Mouse (Mus musculus) MEL (cell line): ENCODE data around the gene Oit1. TPM values are rescaled to one million over a fixed set of nuclear protein-coding genes. Genes with fewer than 3 reads are reported as not detected.

Source experiments
- DNase-seq: peaks from one replicate; pipeline ENCODE4 v3.0.0; 2011; ENCODE audit warnings: low read depth, low spot score
- H3K27ac ChIP-seq: 2 replicates; pipeline ENCODE4 v1.5.1; 2012; ENCODE audit warnings: low read depth, mild to moderate bottlenecking, control low read depth, low read length, moderate library complexity; ENCODE audit not compliant: control insufficient read depth
- H3K27me3 ChIP-seq, 2 experiments: fragments of 150-350 bp in 1 of 2; sonication (generic) in 1 of 2; 2 replicates each; pipeline ENCODE4 v1.6.1; 2012; ENCODE audit warnings: low read length in 2 of 2, mild to moderate bottlenecking in 2 of 2, improper control_type of control experiment in 1 of 2, moderate library complexity in 1 of 2; ENCODE audit not compliant: insufficient read depth in 2 of 2, control insufficient read depth in 1 of 2
- H3K36me3 ChIP-seq, 2 experiments: 2 replicates each; pipeline ENCODE4 v1.6.1; 2012 to 2014; ENCODE audit warnings: low read length in 2 of 2, improper control_type of control experiment in 1 of 2, inconsistent platforms in 1 of 2, mild to moderate bottlenecking in 1 of 2; ENCODE audit not compliant: insufficient read depth in 2 of 2, control insufficient read depth in 1 of 2
- H3K4me1 ChIP-seq, 2 experiments: fragments of 150-350 bp in 1 of 2; sonication (generic) in 1 of 2; 2 replicates each; pipeline ENCODE4 v1.6.1; 2012; ENCODE audit warnings: low read length in 2 of 2, improper control_type of control experiment in 1 of 2, mild to moderate bottlenecking in 1 of 2; ENCODE audit not compliant: insufficient read depth in 2 of 2, control insufficient read depth in 1 of 2
- H3K4me3 ChIP-seq, 2 experiments: fragments of 150-350 bp in 1 of 2; sonication (generic) in 1 of 2; 2 replicates each; pipeline ENCODE4 v1.5.1; 2012; ENCODE audit warnings: low read depth in 2 of 2, low read length in 2 of 2, mild to moderate bottlenecking in 2 of 2, moderate library complexity in 2 of 2, control low read depth in 1 of 2, improper control_type of control experiment in 1 of 2; ENCODE audit not compliant: control insufficient read depth in 1 of 2, insufficient read depth in 1 of 2
- H3K79me2 ChIP-seq: 2 replicates; pipeline ENCODE4 v1.6.1; 2012; ENCODE audit warnings: mild to moderate bottlenecking, low read length, moderate library complexity; ENCODE audit not compliant: control insufficient read depth, poor library complexity, insufficient read depth
- H3K9ac ChIP-seq: 2 replicates; pipeline ENCODE4 v1.6.1; 2012; ENCODE audit warnings: low read depth, mild to moderate bottlenecking, control low read depth, low read length, moderate library complexity; ENCODE audit not compliant: control insufficient read depth, poor library complexity, severe bottlenecking
- H3K9me3 ChIP-seq: fragments of 150-350 bp; sonication (generic); replicated peaks from 2 replicates; pipeline ENCODE4 v1.6.1; 2012; ENCODE audit warnings: mild to moderate bottlenecking, low read length, improper control_type of control experiment, moderate library complexity; ENCODE audit not compliant: insufficient read depth
- BHLHE40 ChIP-seq: IDR thresholded peaks from 2 replicates; pipeline ENCODE4 v1.6.1; 2012; ENCODE audit warnings: low read depth, mild to moderate bottlenecking, inconsistent platforms, low read length, improper control_type of control experiment, borderline replicate concordance
- CHD1 ChIP-seq: IDR thresholded peaks from 2 replicates; pipeline ENCODE4 v1.6.1; 2012; ENCODE audit warnings: low read depth, mild to moderate bottlenecking, inconsistent platforms, low read length, improper control_type of control experiment
- CHD2 ChIP-seq: IDR thresholded peaks from 2 replicates; pipeline ENCODE4 v1.6.1; 2011; ENCODE audit warnings: low read length, improper control_type of control experiment
- CTCF ChIP-seq, 3 experiments: IDR thresholded peaks in 2 of 3; conservative IDR thresholded peaks in 1 of 3; 2 replicates each; pipeline ENCODE4 v1.5.1; 2011 to 2012; ENCODE audit warnings: low read length in 3 of 3, low read depth in 2 of 3, mild to moderate bottlenecking in 2 of 3, improper control_type of control experiment in 1 of 3, inconsistent platforms in 1 of 3, mixed read lengths in 1 of 3, moderate library complexity in 1 of 3; ENCODE audit not compliant: control insufficient read depth in 1 of 3, insufficient read depth in 1 of 3, poor library complexity in 1 of 3, severe bottlenecking in 1 of 3
- E2F4 ChIP-seq: IDR thresholded peaks from 2 replicates; pipeline ENCODE4 v1.6.1; 2011; ENCODE audit warnings: low read depth, low read length, improper control_type of control experiment, borderline replicate concordance
- ELF1 ChIP-seq: IDR thresholded peaks from 2 replicates; pipeline ENCODE4 v1.6.1; 2014; ENCODE audit warnings: low read depth, mild to moderate bottlenecking, inconsistent platforms, low read length, improper control_type of control experiment, moderate library complexity
- EP300 ChIP-seq, 2 experiments: IDR thresholded peaks; 2 replicates each; pipeline ENCODE4 v1.6.1; 2011; ENCODE audit warnings: improper control_type of control experiment in 2 of 2, low read length in 2 of 2, low read depth in 1 of 2, mild to moderate bottlenecking in 1 of 2
- ETS1 ChIP-seq: IDR thresholded peaks from 2 replicates; pipeline ENCODE4 v1.6.1; 2012; ENCODE audit warnings: low read depth, mild to moderate bottlenecking, inconsistent platforms, low read length, improper control_type of control experiment, moderate library complexity
- GABPA ChIP-seq: IDR thresholded peaks from 2 replicates; pipeline ENCODE4 v1.6.1; 2012; ENCODE audit warnings: low read depth, mild to moderate bottlenecking, inconsistent platforms, low read length, improper control_type of control experiment, moderate library complexity
- JUND ChIP-seq: IDR thresholded peaks from 2 replicates; pipeline ENCODE4 v1.6.1; 2011; ENCODE audit warnings: low read depth, mild to moderate bottlenecking, improper control_type of control experiment, low read length
- MAFK ChIP-seq: IDR thresholded peaks from 2 replicates; pipeline ENCODE4 v1.6.1; 2011; ENCODE audit warnings: low read depth, mild to moderate bottlenecking, low read length, improper control_type of control experiment, borderline replicate concordance
- MAX ChIP-seq: IDR thresholded peaks from 2 replicates; pipeline ENCODE4 v1.6.1; 2011; ENCODE audit warnings: low read length, improper control_type of control experiment
- MAZ ChIP-seq: IDR thresholded peaks from 2 replicates; pipeline ENCODE4 v1.6.1; 2012; ENCODE audit warnings: low read depth, mild to moderate bottlenecking, inconsistent platforms, low read length, improper control_type of control experiment
- MEF2A ChIP-seq: IDR thresholded peaks from 2 replicates; pipeline ENCODE4 v1.6.1; 2014; ENCODE audit warnings: low read depth, mild to moderate bottlenecking, inconsistent platforms, low read length, improper control_type of control experiment; ENCODE audit not compliant: poor library complexity, insufficient replicate concordance, severe bottlenecking; ENCODE audit errors: extremely low read depth
- MYB ChIP-seq: IDR thresholded peaks from 2 replicates; pipeline ENCODE4 v1.6.1; 2011; ENCODE audit warnings: mild to moderate bottlenecking, low read depth, low read length, improper control_type of control experiment
- MYC ChIP-seq: IDR thresholded peaks from 2 replicates; pipeline ENCODE4 v1.6.1; 2011; ENCODE audit warnings: low read depth, mild to moderate bottlenecking, low read length, improper control_type of control experiment, moderate library complexity
- NRF1 ChIP-seq: IDR thresholded peaks from 2 replicates; pipeline ENCODE4 v1.6.1; 2014; ENCODE audit warnings: low read depth, mild to moderate bottlenecking, inconsistent platforms, low read length, improper control_type of control experiment, moderate library complexity; ENCODE audit not compliant: poor library complexity, insufficient read depth, severe bottlenecking
- POLR2A ChIP-seq, 2 experiments: IDR thresholded peaks; 2 replicates each; pipeline ENCODE4 v1.6.1; 2011 to 2012; ENCODE audit warnings: low read length in 2 of 2, mild to moderate bottlenecking in 2 of 2, control low read depth in 1 of 2, improper control_type of control experiment in 1 of 2, low read depth in 1 of 2, moderate library complexity in 1 of 2; ENCODE audit not compliant: control insufficient read depth in 1 of 2, insufficient read depth in 1 of 2, poor library complexity in 1 of 2
- POLR2AphosphoS5 ChIP-seq: IDR thresholded peaks from 2 replicates; pipeline ENCODE4 v1.6.1; 2012; ENCODE audit warnings: low read depth, borderline replicate concordance, mild to moderate bottlenecking, inconsistent platforms, low read length, moderate library complexity, mixed read lengths
- RAD21 ChIP-seq: IDR thresholded peaks from 2 replicates; pipeline ENCODE4 v1.6.1; 2011; ENCODE audit warnings: mild to moderate bottlenecking, low read depth, low read length, improper control_type of control experiment
- SIN3A ChIP-seq: IDR thresholded peaks from 2 replicates; pipeline ENCODE4 v1.6.1; 2012; ENCODE audit warnings: low read length, improper control_type of control experiment, inconsistent platforms
- SMC3 ChIP-seq: IDR thresholded peaks from 2 replicates; pipeline ENCODE4 v1.6.1; 2011; ENCODE audit warnings: low read depth, low read length, improper control_type of control experiment
- UBTF ChIP-seq: IDR thresholded peaks from 2 replicates; pipeline ENCODE4 v1.6.1; 2012; ENCODE audit warnings: low read depth, mild to moderate bottlenecking, inconsistent platforms, low read length, improper control_type of control experiment, moderate library complexity, borderline replicate concordance; ENCODE audit not compliant: insufficient read depth
- USF2 ChIP-seq, 2 experiments: IDR thresholded peaks; 2 replicates each; pipeline ENCODE4 v1.6.1; 2011 to 2012; ENCODE audit warnings: improper control_type of control experiment in 2 of 2, low read length in 2 of 2, borderline replicate concordance in 1 of 2, inconsistent platforms in 1 of 2, low read depth in 1 of 2, mild to moderate bottlenecking in 1 of 2; ENCODE audit not compliant: insufficient read depth in 1 of 2
- ZC3H11A ChIP-seq: IDR thresholded peaks from 2 replicates; pipeline ENCODE4 v1.6.1; 2012; ENCODE audit warnings: low read depth, mild to moderate bottlenecking, inconsistent platforms, low read length, improper control_type of control experiment
- ZKSCAN1 ChIP-seq: IDR thresholded peaks from 2 replicates; pipeline ENCODE4 v1.6.1; 2012; ENCODE audit warnings: low read depth, mild to moderate bottlenecking, inconsistent platforms, low read length, improper control_type of control experiment, moderate library complexity
- ZNF384 ChIP-seq: IDR thresholded peaks from 2 replicates; pipeline ENCODE4 v1.6.1; 2012; ENCODE audit warnings: low read depth, mild to moderate bottlenecking, inconsistent platforms, low read length, improper control_type of control experiment
- polyA plus RNA-seq, 2 experiments: library from polyadenylated mRNA; stranded (reverse) in 1 of 2; unstranded in 1 of 2; fragments of >175 nt in 1 of 2; fragments of >200 nt in 1 of 2; gene quantifications; 2 replicates each; pipeline versions ENCODE4 v1.2.1 to v1.2.4; 2012; ENCODE audit warnings: low replicate concordance in 2 of 2, low read depth in 1 of 2; ENCODE audit not compliant: insufficient read length in 2 of 2, insufficient read depth in 1 of 2, missing spikeins in 1 of 2
- total RNA-seq: library from RNA; depleted of rRNA; stranded (reverse); fragments of 300-350 nt; gene quantifications from 2 replicates; pipeline ENCODE4 v1.2.3, GENCODE M21; 2012

The Oit1 gene
- total and polyA plus RNA-seq, 3 experiments, result not detected

GRCm38 (mm10) chr14:8355999-8356501 lies 22.5 kb downstream of the Oit1 start:
- H3K27ac ChIP-seq, result no peak overlapping the region
- no peak overlapping the region for H3K4me3 ChIP-seq
- H3K4me1 ChIP-seq, result no peaks in the 10 kb centered on the region; a peak in 2 of 4 replicates
- TF ChIP-seq MYB (no peak), UBTF (no peak), SIN3A (no peak), NRF1 (no peak), ZC3H11A (peak; percentile 69), CTCF (IDR thresholded peaks at IDR 0.05 in 2 of 3, conservative IDR thresholded peaks at IDR 0.05 in 1 of 3; ENCODE audit: control insufficient read depth in 1 of 3, insufficient read depth in 1 of 3, low read depth in 2 of 3, low read length in 3 of 3, poor library complexity in 1 of 3, severe bottlenecking in 1 of 3) (peak; percentile 86 to 90 (median 86)), CHD1 (no peak), JUND (no peak), MAZ (no peak), GABPA (no peak), RAD21 (peak; percentile 91), ELF1 (no peak), ETS1 (no peak), POLR2AphosphoS5 (no peak), MAX (no peak), MYC (no peak), MAFK (no peak), E2F4 (no peak), POLR2A (IDR thresholded peaks at IDR 0.05; ENCODE audit: control insufficient read depth in 1 of 2, insufficient read depth in 1 of 2, low read depth in 1 of 2, low read length in 2 of 2, poor library complexity in 1 of 2) (no peak), CHD2 (no peak), MEF2A (no peak), EP300 (IDR thresholded peaks at IDR 0.05; ENCODE audit: low read depth in 1 of 2, low read length in 2 of 2) (no peak), SMC3 (peak; percentile 79), USF2 (IDR thresholded peaks at IDR 0.05; ENCODE audit: borderline replicate concordance in 1 of 2, insufficient read depth in 1 of 2, low read depth in 1 of 2, low read length in 2 of 2) (no peak), ZKSCAN1 (no peak), ZNF384 (no peak), BHLHE40 (no peak)
- DNase-seq, result peak; percentile 64
- no peaks in the 10 kb centered on the region for H3K9me3 ChIP-seq
- H3K27me3 ChIP-seq, result no peaks in the 10 kb centered on the region
- H3K36me3 ChIP-seq, result no peaks in the 10 kb centered on the region
- no peak overlapping the region for H3K9ac ChIP-seq
- no peaks in the 10 kb centered on the region for H3K79me2 ChIP-seq
